Mouse (Mus musculus): ENCODE data around the gene Il23a.

DNA sequence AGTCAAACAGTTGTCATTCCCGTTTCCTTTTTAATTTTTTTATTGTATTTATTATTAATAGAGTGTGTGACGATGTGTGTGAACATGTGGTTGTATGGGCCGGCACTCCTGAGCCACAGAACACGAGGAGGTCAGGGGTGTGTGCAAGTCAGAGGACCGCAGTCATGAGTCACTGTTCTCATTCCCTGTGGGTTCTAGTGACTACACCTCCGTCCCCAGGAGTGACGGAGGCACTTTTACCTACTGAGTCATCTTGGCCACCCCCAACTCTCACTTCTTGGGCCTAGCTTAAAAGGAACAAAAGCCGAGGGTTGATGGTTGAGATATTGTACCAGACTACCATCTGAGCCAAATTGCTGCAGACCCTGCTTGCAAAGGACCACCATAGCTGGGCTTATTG is 42.2 kb downstream of the Il23a start:
- TF ChIP-seq POLR2A (IDR thresholded peaks at IDR 0.05; ENCODE audit: insufficient read length, low read depth) (no peak), MAX (IDR thresholded peaks at IDR 0.05; ENCODE audit: low read depth) (no peak), MYOD1 (IDR thresholded peaks at IDR 0.05; ENCODE audit: control insufficient read depth in 1 of 3, insufficient read length in 2 of 3, low read depth in 2 of 3) (no peak), TCF3 (IDR thresholded peaks at IDR 0.05; ENCODE audit: insufficient read length, low read depth) (no peak), MYOG (IDR thresholded peaks at IDR 0.05; ENCODE audit: control insufficient read depth in 1 of 3, insufficient read depth in 1 of 3, insufficient read length in 2 of 3, low read depth in 2 of 3) (no peak), POLR2AphosphoS2 (IDR thresholded peaks at IDR 0.05; ENCODE audit: insufficient read length, low read depth) (no peak), CEBPB (IDR thresholded peaks at IDR 0.05; ENCODE audit: insufficient read depth, poor library complexity, severe bottlenecking) (no peak), USF1 (IDR thresholded peaks at IDR 0.05; ENCODE audit: low read depth) (no peak), E2F4 (IDR thresholded peaks at IDR 0.05; ENCODE audit: insufficient read depth) (no peak), TCF12 (IDR thresholded peaks at IDR 0.05; ENCODE audit: insufficient read depth, poor library complexity, severe bottlenecking) (no peak)
